8 mouse cellular contexts compared by ENCODE assay signal in the genomic region with DNA sequence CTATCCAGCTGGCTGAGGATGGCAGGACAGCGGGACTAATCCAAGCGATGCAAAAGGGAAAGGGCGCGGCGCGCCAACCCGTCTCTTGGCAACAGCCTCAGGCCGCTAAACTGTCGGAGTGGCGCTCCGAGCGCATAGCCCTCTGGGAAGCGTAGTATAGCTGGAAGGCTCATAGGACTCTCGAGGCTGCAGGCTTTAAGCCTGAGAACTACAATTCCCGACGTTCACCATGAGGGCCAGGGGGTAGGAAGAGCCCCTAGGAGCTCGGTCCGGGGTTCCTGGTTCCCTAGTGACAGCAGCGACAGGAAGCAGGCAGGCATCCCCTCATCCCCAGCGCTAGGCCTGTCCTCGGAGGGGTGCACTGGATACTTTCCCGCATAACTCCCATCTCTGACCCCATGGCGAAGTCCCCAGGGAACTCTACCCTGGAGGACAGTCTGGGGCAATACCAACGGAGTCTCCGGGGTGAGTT. TPM values are rescaled to one million over a fixed set of nuclear protein-coding genes. Genes with fewer than 3 reads are reported as not detected.
DNase-seq lines count a peak whose midpoint lies in the region; ATAC-seq and TF ChIP-seq lines count a peak whose summit lies in the region.

Gene Sdccag8, plus strand, starts transcription at position 70 of the 472 bp plus-strand sequence.

- peak; percentile 98 for DNase-seq in MEL-GATA-1-ER (ENCODE audit: extremely low read depth, low read depth)
- peak; percentile 90 for DNase-seq in cerebellum, adult 8-10 months
- peak; percentile 96 for DNase-seq in forelimb bud, embryonic 11.5 days (ENCODE audit: low read depth, low spot score)
- DNase-seq in hindbrain, embryonic 10.5 days (ENCODE audit: low spot score): peak; percentile 94
- DNase-seq in layer of hippocampus, adult 9-11 months: peak; percentile 98
- DNase-seq in lung, postnatal 0 days (ENCODE audit: low spot score): peak; percentile 99
- peak; percentile 82 for DNase-seq in ovary, postnatal 14 days (ENCODE audit: low spot score)
- peak; percentile 92 for DNase-seq in thymus, postnatal 14 days

- peaks cover 20% of the 10 kb centered on the region for H3K4me1 ChIP-seq in hindbrain, embryonic 10.5 days (replicated peaks)
- peaks cover 4% of the 10 kb centered on the region; the same call in 1 of the 2 replicates for H3K4me1 ChIP-seq in lung, postnatal 0 days (ENCODE audit: insufficient read depth, low read depth, low read length)

- peak within 1 kb of the TSS; percentile 68 for H3K9ac ChIP-seq in lung, postnatal 0 days (replicated peaks; ENCODE audit: low read depth)

- under 1% methylated on average over 25 of the region's 25 CpGs for WGBS in hindbrain, embryonic 10.5 days
- WGBS in lung, postnatal 0 days: under 1% methylated on average over 25 of the region's 25 CpGs

- peak within 1 kb of the TSS; percentile 68 for H3K4me2 ChIP-seq in lung, postnatal 0 days (replicated peaks; ENCODE audit: low read depth, low read length)

- peak; percentile 95 for ATAC-seq in lung, postnatal 0 days

- no peaks in the 10 kb centered on the region for H3K27me3 ChIP-seq in hindbrain, embryonic 10.5 days (ENCODE audit: insufficient read depth, poor library complexity, severe bottlenecking)
- no peaks in the 10 kb centered on the region for H3K27me3 ChIP-seq in lung, postnatal 0 days (replicated peaks; ENCODE audit: insufficient read depth, low read length)

- peak within 1 kb of the TSS; percentile 91 for H3K4me3 ChIP-seq in hindbrain, embryonic 10.5 days
- H3K4me3 ChIP-seq in lung, postnatal 0 days (ENCODE audit: low read depth, low read length): peak within 1 kb of the TSS; percentile 97

- TF ChIP-seq EP300 in lung, postnatal 0 days (IDR thresholded peaks at IDR 0.05): no peak

- H3K27ac ChIP-seq in hindbrain, embryonic 10.5 days: peak within 1 kb of the TSS; percentile 99
- H3K27ac ChIP-seq in lung, postnatal 0 days (ENCODE audit: low read length): peak within 1 kb of the TSS; percentile 95

- no peaks in the 10 kb centered on the region for H3K36me3 ChIP-seq in hindbrain, embryonic 10.5 days
- H3K36me3 ChIP-seq in lung, postnatal 0 days (ENCODE audit: insufficient read depth, low read length): no peaks in the 10 kb centered on the region

- TF ChIP-seq CTCF in lung, postnatal 0 days (IDR thresholded peaks at IDR 0.05): peak; percentile 24; the same call in 1 of the 2 replicates

- no peaks in the 10 kb centered on the region for H3K9me3 ChIP-seq in hindbrain, embryonic 10.5 days
- no peaks in the 10 kb centered on the region for H3K9me3 ChIP-seq in lung, postnatal 0 days (ENCODE audit: low read length)

RNA-seq across cellular contexts. Expression of gene Sdccag8, which starts in this region (rescaled TPM):
- polyA plus RNA-seq in hindbrain, embryonic 10.5 days (2016; fragmentation: Nextera tagmentation; extraction: Ambion mirVana): 22.1 and 25.3 TPM in 2 replicates
- 14.5 and 15.9 TPM in 2 replicates for polyA plus RNA-seq in lung, postnatal 0 days (2015; fragmentation: Nextera tagmentation; extraction: Ambion mirVana)

Comparison
In these comparisons a context has a peak if more than half of its experiments do, and no peak if none do; other contexts are left out.
1. Peak in every context shown above with its lines: DNase-seq, ATAC-seq, H3K4me3 ChIP-seq and H3K27ac ChIP-seq.